Mouse (Mus musculus) stomach, embryonic 14.5 days (tissue): ENCODE measurements around the gene Klrd1. TPM values are rescaled to one million over a fixed set of nuclear protein-coding genes. Genes with fewer than 3 reads are reported as not detected.

Experiments used
- ATAC-seq: fragments of 200-750 bp; cut with Nextera tagmentation; 2 replicates; pipeline ENCODE4 v1.8.0; 2017; ENCODE audit warnings: low read depth, moderate TSS enrichment; ENCODE audit not compliant: insufficient number of reproducible peaks, insufficient read depth, low FRiP score
- H3K27ac ChIP-seq: fragments of 300-500 bp; sonication (generic); 2 replicates; pipeline ENCODE4 v1.5.1; 2014; ENCODE audit warnings: mild to moderate bottlenecking, low read length, moderate library complexity, mixed read lengths
- H3K27me3 ChIP-seq: fragments of 300-500 bp; sonication (generic); 2 replicates; pipeline ENCODE4 v1.6.1; 2014; ENCODE audit warnings: low read length, control low read depth, mixed read lengths; ENCODE audit not compliant: control insufficient read depth, insufficient read depth
- H3K36me3 ChIP-seq: fragments of 300-500 bp; sonication (generic); 2 replicates; pipeline ENCODE4 v1.6.1; 2014; ENCODE audit warnings: mild to moderate bottlenecking, control low read depth, low read length, moderate library complexity, mixed read lengths; ENCODE audit not compliant: control insufficient read depth, insufficient read depth
- H3K4me1 ChIP-seq: fragments of 300-500 bp; sonication (generic); 2 replicates; pipeline ENCODE4 v1.6.1; 2014; ENCODE audit warnings: low read length, control low read depth, mixed read lengths; ENCODE audit not compliant: control insufficient read depth, insufficient read depth
- H3K4me2 ChIP-seq: fragments of 300-500 bp; sonication (generic); replicated peaks from 2 replicates; pipeline ENCODE4 v1.6.1; 2014; ENCODE audit warnings: low read depth, low read length, control low read depth
- H3K4me3 ChIP-seq: fragments of 300-500 bp; sonication (generic); 2 replicates; pipeline ENCODE4 v1.5.1; 2014; ENCODE audit warnings: low read depth, low read length, control low read depth
- H3K9ac ChIP-seq: fragments of 300-500 bp; sonication (generic); replicated peaks from 2 replicates; pipeline ENCODE4 v1.6.1; 2014; ENCODE audit warnings: low read depth, mild to moderate bottlenecking, control low read depth, low read length, moderate library complexity, mixed read lengths
- H3K9me3 ChIP-seq: fragments of 300-500 bp; sonication (generic); 2 replicates; pipeline ENCODE4 v1.6.1; 2016; ENCODE audit warnings: low read depth, low read length, control low read depth; ENCODE audit not compliant: control insufficient read depth
- WGBS: fragments of 180-500 bp; shearing (Covaris S2); extraction: QIAGEN DNeasy Blood & Tissue Kit; methylation state at CpG from one replicate; pipeline ENCODE4 v1.1.7; 2014; 5-methylcytosine and 5-hydroxymethylcytosine counted together
- polyA plus RNA-seq: library from polyadenylated mRNA; unstranded; fragments of >200 nt; fragmentation: Nextera tagmentation; extraction: Ambion mirVana; gene quantifications from 2 replicates; pipeline ENCODE4 v1.2.1, GENCODE M21; 2014

Gene Klrd1
- polyA plus RNA-seq, 1 experiment from 2014 or later: 0.29 TPM

- ATAC-seq: no peak
- Histone ChIP-seq H3K36me3 (no peaks in the 10 kb centered on the region), H3K27ac (no peak overlapping the region), H3K9ac (no peak overlapping the region), H3K4me2 (no peak overlapping the region), H3K4me3 (no peak overlapping the region), H3K9me3 (no peaks in the 10 kb centered on the region), H3K4me1 (no peaks in the 10 kb centered on the region), H3K27me3 (no peaks in the 10 kb centered on the region)
- 51% methylated on average over 4 of the region's 4 CpGs for WGBS
Measured at GRCm38 (mm10) chr6:129559641-129560027, 31.9 kb upstream of the Klrd1 start.

- Histone ChIP-seq H3K4me1 (no peaks in the 10 kb centered on the region), H3K36me3 (no peaks in the 10 kb centered on the region), H3K9me3 (no peaks in the 10 kb centered on the region), H3K27ac (no peak overlapping the region), H3K4me2 (no peak overlapping the region), H3K27me3 (no peaks in the 10 kb centered on the region), H3K4me3 (no peak overlapping the region), H3K9ac (no peak overlapping the region)
- 65% methylated on average over 2 of the region's 2 CpGs for WGBS
- ATAC-seq: no peak
Measured at GRCm38 (mm10) chr6:129565257-129565656, 26.3 kb upstream of the Klrd1 start.

GRCm38 (mm10) chr6:129575315-129575714, 16.3 kb upstream of the Klrd1 start:
- Histone ChIP-seq H3K27me3 (no peaks in the 10 kb centered on the region), H3K27ac (no peak overlapping the region), H3K9ac (no peak overlapping the region), H3K9me3 (no peaks in the 10 kb centered on the region), H3K36me3 (no peaks in the 10 kb centered on the region), H3K4me3 (no peak overlapping the region), H3K4me1 (no peaks in the 10 kb centered on the region), H3K4me2 (no peak overlapping the region)
- ATAC-seq: no peak
- WGBS: 32% methylated on average over 2 of the region's 2 CpGs

GRCm38 (mm10) chr6:129577605-129578004, 14.0 kb upstream of the Klrd1 start, which contains the start of gene Klre1:
Gene Klre1 (plus strand): TSS chr6:129577905.
- H3K4me1 ChIP-seq: no peaks in the 10 kb centered on the region
- H3K27me3 ChIP-seq: no peaks in the 10 kb centered on the region
- no peaks in the 10 kb centered on the region for H3K36me3 ChIP-seq
- no peak within 1 kb of the TSS for H3K9ac ChIP-seq
- H3K27ac ChIP-seq: no peak within 1 kb of the TSS
- no peak within 1 kb of the TSS for H3K4me2 ChIP-seq
- H3K9me3 ChIP-seq: no peaks in the 10 kb centered on the region
- no peak for ATAC-seq
- no peak within 1 kb of the TSS for H3K4me3 ChIP-seq
- 92% methylated on average over 8 of the region's 8 CpGs for WGBS

GRCm38 (mm10) chr6:129581274-129581673, 10.3 kb upstream of the Klrd1 start:
- Histone ChIP-seq H3K27ac (no peak overlapping the region), H3K36me3 (no peaks in the 10 kb centered on the region), H3K4me2 (no peak overlapping the region), H3K4me1 (no peaks in the 10 kb centered on the region), H3K9ac (no peak overlapping the region), H3K27me3 (no peaks in the 10 kb centered on the region), H3K4me3 (no peak overlapping the region), H3K9me3 (no peaks in the 10 kb centered on the region)
- no peak for ATAC-seq
- WGBS: 56% methylated on average over 4 of the region's 4 CpGs

GRCm38 (mm10) chr6:129581896-129582295, 9.7 kb upstream of the Klrd1 start:
- WGBS: 65% methylated on average over 4 of the region's 4 CpGs

GRCm38 (mm10) chr6:129583014-129583413, 8.6 kb upstream of the Klrd1 start:
- 72% methylated on average over 3 of the region's 3 CpGs for WGBS
- Histone ChIP-seq H3K9me3 (no peaks in the 10 kb centered on the region), H3K4me2 (no peak overlapping the region), H3K4me1 (no peaks in the 10 kb centered on the region), H3K36me3 (no peaks in the 10 kb centered on the region), H3K4me3 (no peak overlapping the region), H3K27me3 (no peaks in the 10 kb centered on the region), H3K27ac (no peak overlapping the region), H3K9ac (no peak overlapping the region)
- ATAC-seq: no peak

More at GRCm38 (mm10) chr6:129581896-129582295, 9.7 kb upstream of the Klrd1 start:
- no peak overlapping the region for H3K9ac ChIP-seq
- no peak for ATAC-seq
- no peak overlapping the region for H3K4me2 ChIP-seq
- H3K27me3 ChIP-seq: no peaks in the 10 kb centered on the region
- H3K4me1 ChIP-seq: no peaks in the 10 kb centered on the region
- H3K4me3 ChIP-seq: no peak overlapping the region
- no peaks in the 10 kb centered on the region for H3K9me3 ChIP-seq
- no peaks in the 10 kb centered on the region for H3K36me3 ChIP-seq
- no peak overlapping the region for H3K27ac ChIP-seq

- no peak overlapping the region for H3K4me3 ChIP-seq
- no peak for ATAC-seq
- no peaks in the 10 kb centered on the region for H3K36me3 ChIP-seq
- H3K9ac ChIP-seq: no peak overlapping the region
- H3K27ac ChIP-seq: no peak overlapping the region
- no peak overlapping the region for H3K4me2 ChIP-seq
- no peaks in the 10 kb centered on the region for H3K9me3 ChIP-seq
- no peaks in the 10 kb centered on the region for H3K27me3 ChIP-seq
- no peaks in the 10 kb centered on the region for H3K4me1 ChIP-seq
Measured at GRCm38 (mm10) chr6:129608372-129608771, 16.8 kb downstream of the Klrd1 start.

GRCm38 (mm10) chr6:129623735-129624134, 32.2 kb downstream of the Klrd1 start, which contains the start of gene Klrk1:
Gene Klrk1 (minus strand): TSS chr6:129623864.
- no peak within 1 kb of the TSS for H3K4me3 ChIP-seq
- no peak within 1 kb of the TSS for H3K9ac ChIP-seq
- 77% methylated on average over 4 of the region's 4 CpGs for WGBS
- H3K4me2 ChIP-seq: no peak within 1 kb of the TSS
- no peaks in the 10 kb centered on the region for H3K27me3 ChIP-seq
- H3K9me3 ChIP-seq: no peaks in the 10 kb centered on the region
- no peaks in the 10 kb centered on the region for H3K4me1 ChIP-seq
- H3K36me3 ChIP-seq: no peaks in the 10 kb centered on the region
- H3K27ac ChIP-seq: no peak within 1 kb of the TSS
- ATAC-seq: no peak
